Mouse (Mus musculus): ENCODE measurements around the gene Ldb3.
A peak's percentile ranks its signal among the peaks of the same experiment; 100 is the strongest.

Gene Ldb3

DNA sequence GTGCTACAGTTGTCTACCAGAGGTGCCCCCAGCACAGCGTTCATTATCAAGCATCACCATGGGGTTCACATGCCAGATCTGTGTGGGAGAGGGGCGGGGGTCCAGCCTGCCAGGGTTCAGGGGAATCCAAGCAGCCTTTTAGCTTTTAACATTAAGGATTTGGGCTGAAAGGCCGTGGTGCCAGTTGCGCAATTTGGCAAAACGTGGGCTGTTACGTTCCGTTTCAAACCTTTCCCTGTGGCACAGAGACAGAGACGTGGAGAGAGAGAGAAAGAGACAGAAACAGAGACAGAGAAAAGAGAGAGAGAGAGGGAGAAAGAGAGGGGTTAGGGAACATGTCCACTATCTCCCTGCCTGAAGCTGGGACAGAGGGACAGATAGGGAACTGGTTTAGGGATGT is 26.8 kb downstream of the Ldb3 start:
- no peak for DNase-seq (ENCODE audit: low spot score in 2 of 2)

DNA sequence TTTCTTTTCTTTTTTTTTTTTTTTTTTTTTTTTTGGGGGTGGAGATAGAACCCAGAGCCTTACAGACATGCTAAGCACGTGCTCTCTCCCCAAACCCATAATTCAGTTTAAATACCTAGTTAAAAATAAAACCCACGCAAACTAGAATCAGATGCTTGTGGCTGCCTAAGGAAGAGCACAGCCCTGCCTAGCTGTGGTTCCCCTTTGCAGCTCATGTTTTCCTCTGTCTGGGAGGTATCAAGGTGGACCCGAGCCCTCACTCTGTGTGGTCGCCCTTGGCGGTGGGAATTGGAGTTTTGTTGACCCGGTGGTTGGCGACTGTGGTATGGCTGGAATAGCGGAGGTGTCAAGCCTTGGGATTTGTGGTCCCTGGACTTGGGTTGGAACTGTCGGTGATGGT is 29.5 kb downstream of the Ldb3 start:
- DNase-seq (ENCODE audit: low spot score in 2 of 2), result no peak

DNA sequence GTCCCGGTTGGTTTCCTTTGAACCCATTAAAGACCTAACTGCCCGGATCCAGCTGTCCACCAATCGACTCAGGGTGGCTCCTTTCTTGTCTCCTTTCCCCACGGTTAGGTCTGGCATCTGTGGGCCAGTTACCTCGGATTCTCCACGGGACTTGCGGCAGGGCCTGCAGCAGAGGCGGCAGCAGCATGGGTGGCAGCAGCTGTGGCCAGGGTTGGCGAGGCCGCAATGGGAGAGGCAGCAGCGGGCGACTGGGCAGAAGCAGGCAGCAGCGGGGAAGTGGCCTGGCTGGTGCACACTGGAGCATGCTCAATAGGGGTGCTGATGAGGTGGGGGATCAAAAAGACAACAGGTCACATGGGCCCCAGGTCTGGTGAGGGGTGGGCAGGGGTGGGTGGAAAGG is 33.3 kb downstream of the Ldb3 start:
- DNase-seq (ENCODE audit: low spot score in 2 of 2), result no peak

DNA sequence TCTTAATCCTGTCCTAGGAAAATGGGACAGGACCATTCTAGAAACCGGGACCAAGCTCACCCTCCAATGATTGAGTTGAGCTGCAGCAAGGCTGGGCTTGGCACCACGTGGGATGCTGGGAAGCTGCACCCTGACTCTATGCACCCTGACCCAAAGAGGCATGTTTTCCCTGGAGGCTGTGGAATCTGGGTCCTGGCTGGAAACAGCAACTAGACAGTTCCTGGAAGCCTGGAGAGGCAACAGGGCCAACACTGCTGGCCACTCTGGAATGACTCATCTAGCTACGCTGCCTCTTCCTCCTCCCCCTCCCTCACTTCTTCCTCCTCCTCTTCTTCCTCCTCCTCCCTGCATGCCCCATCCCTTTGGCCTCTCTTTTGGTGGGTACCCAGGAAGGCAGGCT is 34.4 kb downstream of the Ldb3 start:
- no peak for DNase-seq (ENCODE audit: low spot score in 2 of 2)

DNA sequence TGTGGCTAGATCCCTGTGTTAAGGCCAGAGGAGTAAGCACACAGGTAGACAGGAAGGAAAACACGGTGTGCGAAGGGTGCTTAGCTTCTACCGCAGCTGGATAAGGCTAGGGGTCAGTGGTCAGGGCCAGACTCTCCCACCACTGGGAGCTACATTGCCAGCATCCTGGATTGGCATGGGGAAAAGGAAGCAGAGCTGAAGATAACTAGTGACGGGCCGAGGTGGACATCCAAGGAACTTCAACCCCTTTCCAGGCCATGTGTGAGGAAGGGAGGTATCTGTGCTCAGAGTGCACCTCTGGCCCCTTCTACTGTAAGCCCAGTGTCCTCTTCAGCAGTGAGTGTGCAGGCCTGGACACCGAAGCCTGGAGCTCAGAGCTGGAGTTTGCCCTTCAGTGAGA is 35.0 kb downstream of the Ldb3 start:
- no peak for DNase-seq (ENCODE audit: low spot score in 2 of 2)

DNA sequence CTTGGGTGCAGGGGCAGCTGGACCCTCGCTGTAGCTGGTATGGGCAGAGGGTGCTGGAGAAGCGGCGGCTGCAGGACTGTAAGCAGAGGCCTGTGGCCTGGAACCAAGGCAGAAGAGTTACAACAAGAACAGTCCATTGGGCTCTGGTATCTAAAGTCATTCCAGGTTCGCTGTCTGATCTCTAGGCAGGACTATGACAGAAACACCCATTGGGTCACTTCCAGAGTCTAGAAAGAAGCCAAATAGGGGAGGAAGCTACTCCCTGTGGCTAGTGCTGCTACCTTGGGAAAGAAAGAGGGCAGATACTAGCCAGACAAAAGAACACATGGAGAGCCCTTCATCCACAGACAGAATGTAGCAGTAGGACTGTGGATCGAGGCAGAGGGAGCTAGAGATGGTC is 36.3 kb downstream of the Ldb3 start:
- no peak for DNase-seq (ENCODE audit: low spot score in 2 of 2)

DNA sequence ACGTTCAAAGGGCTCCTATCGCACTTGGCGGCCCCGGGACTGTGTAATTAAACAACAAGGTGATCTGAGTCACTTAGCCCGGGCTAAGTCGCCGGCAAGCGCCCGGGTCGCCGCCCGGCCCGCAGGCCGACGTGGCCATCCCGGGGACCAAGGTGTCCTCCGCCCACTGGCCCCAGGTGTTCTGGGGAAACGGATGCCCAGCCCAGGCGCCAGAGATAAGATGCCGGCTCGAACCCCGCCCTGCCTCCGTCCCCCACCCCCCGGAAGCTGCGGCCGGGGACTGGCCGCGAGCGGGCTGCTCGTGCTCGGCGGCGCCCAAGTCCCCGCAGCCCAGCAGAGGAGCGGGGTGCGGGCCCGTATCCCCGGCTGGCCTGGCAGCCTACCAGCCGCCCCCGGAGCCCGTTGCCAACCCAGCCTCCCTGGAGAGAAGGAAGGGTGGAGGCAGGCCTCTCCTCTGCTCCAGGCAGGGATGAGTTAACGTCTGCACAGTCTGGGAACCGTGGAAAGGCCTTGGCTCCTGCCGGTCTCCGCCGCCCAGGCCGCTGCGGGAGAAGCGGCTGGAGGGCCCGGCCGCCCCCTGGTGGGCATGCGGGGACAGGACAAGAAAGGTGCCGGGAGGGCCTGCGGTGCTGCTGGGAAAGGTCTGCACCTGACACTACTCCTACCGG is 39.3 kb downstream of the Ldb3 start:
- peak; percentile 71 to 84 for DNase-seq (ENCODE audit: low spot score in 2 of 2)

DNA sequence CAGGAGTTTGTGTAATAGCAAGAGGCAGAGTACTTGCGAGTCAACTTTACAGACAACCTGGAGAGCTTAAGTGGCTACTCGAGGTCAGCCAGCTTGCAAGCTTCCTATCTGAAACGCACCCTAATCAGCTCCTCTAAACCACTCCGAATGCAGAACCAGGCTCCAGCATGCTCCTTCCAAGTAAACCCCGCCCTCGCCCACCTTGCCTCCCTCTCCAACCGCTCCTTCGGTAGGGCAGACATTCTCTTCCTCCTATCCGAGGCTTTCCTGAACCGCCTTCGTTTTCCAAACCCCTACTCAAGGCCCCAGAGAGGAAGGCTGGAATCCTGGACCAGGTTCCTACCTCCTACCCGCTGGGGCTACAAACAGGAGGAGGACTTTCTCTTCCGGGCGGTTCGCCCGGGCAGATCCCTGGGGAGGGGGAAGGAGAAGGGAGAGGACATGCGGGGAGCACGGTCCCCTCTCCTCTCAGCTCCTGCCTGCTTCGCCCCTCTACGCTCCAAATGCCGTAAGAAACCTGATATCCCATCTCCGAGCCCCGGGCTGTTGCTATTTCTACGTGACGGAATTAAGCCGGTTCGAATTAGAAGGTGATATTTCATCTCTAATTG is 40.0 kb downstream of the Ldb3 start:
- peak in 1 of 2 experiments; percentile 42 for DNase-seq (ENCODE audit: low spot score in 2 of 2)

DNA sequence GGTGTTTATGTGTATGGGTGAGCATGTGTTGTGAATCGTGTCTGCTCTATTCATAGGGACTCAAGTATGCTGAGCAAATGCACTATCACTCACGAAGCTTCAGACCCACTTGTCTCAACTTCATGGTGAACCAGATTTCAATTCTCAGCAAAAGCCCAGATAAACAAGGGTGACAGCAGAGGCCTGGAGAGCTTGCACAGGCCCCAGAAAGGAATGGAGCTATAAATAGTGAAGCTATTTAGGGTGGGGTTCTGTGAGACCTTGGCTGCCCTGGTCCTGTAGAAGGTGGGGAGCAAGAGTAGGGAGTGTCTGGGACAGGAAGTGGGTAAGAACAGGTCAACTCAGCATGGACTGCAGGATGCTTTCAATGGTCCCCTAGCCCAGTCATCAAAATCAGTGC is 43.9 kb downstream of the Ldb3 start:
- no peak for DNase-seq (ENCODE audit: low spot score in 2 of 2)

DNA sequence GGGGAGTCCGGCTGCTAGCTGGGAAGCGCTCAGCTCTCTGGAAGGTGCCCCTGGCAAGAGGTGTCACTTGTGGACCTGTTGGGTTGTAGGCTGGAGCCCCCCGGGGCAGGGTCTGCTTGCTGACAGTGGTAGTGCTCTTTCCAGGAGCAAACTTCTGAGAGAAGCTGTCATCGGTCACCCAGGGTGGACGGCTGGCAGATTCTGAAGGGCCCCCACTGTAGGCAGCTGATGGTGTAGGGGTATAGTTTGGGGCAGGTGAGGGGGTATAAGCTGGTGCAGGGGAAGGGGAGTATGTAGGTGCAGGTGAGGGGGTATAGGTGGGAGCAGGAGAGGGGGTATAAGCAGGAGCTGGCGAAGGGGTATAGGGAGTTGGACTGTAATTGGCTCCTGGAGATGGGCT is 44.5 kb downstream of the Ldb3 start:
- no peak for DNase-seq (ENCODE audit: low spot score in 2 of 2)

DNA sequence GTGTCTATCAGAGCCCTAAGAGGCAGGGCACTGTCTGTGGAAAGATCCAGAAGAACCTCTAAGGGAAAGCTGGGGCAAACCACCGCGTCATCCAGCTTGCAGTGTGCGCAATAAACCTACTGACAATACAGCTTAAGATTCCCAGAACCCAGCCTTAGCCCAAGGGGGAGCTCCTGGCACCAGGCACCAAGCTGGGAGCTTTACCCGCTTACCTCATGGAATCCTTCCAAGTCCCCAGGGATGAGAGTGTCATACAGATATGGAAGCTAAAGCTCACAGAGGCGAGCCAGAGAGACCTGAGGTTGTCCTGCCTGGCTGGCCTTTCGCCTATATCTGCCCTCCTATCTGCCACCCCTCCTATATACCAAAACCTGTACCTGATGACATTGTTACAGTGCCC is 44.9 kb downstream of the Ldb3 start:
- no peak for DNase-seq (ENCODE audit: low spot score in 2 of 2)

DNA sequence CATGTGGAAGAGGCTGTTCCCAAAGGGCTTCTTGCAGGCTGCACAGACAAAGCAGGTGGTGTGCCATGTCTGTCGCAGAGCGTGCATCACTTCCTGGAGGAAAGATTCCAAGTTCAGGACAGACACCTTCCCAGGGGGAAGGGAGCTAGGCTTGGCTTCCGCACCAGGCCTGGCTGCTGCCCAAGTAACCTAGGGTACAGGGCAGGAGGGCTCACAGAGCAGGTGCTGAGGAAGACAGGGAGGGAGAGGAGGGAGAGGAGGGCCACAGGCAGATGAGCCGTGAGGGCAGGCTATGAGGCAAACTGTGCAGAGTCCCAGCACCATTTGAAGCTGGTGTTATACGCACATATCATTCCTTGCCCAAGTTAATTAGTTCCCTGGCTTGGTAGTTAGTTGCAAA is 46.6 kb downstream of the Ldb3 start:
- no peak for DNase-seq (ENCODE audit: low spot score in 2 of 2)

DNA sequence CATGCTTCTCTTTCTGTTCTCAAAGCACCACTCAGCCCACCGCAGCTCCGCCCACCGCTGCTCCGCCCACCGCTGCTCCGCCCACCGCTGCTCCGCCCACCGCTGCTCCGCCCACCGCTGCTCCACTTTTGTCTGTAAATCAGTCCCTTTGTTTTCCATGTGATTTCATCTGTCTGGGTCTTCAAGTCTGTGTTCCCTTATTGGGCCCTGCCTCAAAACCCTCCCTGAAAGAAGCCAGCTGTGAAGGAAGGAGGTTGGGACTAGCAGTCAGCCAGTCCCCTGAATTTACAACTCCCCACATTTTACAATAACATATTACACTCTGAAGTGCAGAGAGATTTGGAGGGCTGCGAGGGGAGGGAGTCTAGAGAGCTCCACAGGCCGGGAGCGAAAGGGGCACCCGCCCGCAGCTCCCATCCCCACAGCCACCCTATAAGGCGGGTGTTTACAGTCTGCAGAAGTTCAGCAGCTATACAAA is 47.8 kb downstream of the Ldb3 start:
- DNase-seq (ENCODE audit: low spot score in 2 of 2), result peak in 1 of 2 experiments; percentile 27

DNA sequence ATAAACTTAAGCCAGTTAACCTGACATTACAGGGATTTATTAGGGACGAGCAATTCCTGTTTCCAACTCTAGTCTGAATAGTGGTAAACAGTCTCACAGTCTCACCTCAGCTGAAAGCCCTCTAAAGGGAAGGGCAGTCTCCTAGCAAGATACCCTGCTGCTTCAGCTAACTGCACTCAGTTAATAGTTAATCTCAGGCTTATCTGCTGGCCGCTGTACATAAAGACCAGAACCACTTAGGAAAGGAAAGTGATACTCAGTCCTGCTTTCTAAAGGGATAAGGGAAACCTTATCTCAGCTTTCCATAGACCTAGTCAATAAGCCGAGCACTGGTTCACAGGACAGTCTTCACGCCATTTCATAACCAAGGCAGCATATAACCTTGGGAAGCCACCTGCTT is 52.6 kb downstream of the Ldb3 start:
- no peak for DNase-seq (ENCODE audit: low spot score in 2 of 2)

DNA sequence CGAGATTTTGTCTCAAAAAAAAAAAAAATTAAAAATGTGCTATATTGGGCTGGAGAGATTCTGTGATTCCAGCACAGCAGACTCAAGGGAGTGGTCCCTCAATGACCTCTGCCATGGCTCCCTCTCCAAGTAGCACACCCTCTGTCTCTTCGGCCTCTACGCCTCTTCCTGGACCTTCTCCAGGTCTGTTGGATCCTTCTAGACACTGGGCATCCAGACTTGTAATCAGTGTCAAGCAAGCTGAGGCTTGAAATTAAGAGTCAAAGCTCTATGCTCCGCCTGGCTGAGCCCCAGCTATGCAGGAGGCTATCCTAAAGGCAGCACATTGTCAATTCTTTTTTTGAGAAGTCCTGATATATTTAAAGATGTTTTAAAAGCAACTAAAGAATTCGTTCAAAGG is 54.9 kb downstream of the Ldb3 start:
- no peak for DNase-seq (ENCODE audit: low spot score in 2 of 2)

DNA sequence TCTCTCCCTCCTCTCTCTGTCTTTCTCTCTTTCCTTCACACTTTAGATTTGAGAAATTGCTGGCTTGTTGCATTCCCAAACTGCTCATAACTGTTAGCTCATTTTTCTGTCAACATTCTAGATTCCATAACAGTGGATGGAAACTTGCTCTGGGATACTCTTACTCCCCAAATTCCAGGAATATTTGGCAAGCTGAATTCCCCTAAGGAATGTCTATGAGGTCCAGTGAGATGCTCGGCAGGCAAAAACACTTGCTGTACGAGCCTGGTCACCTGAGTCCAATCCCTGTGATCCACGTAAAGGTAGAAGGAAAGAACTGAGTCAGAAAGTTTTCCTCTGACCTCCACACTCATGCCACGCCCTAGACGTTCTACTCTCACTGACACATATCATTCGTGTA is 55.9 kb downstream of the Ldb3 start:
- DNase-seq (ENCODE audit: low spot score in 2 of 2), result no peak

DNA sequence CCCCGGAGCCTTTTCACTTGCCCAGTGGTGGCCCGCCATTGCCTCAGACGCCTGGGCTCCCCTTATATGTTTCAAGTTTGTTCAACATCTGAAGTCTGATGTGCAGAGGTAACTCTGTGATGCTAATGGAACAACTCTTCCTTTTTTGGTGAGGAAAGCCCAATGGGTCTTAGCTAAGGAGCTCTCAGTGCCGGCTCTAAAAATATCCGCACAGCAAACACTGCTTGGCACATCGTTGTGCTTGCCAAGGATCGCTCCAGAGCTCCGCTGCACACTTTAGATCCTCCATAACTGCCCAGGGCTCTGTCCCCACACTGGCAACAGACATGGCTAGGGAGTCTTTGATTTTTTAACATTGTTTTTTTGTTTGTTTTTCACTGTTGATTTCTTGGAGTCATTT is 59.7 kb downstream of the Ldb3 start:
- DNase-seq (ENCODE audit: low spot score in 2 of 2), result no peak

DNA sequence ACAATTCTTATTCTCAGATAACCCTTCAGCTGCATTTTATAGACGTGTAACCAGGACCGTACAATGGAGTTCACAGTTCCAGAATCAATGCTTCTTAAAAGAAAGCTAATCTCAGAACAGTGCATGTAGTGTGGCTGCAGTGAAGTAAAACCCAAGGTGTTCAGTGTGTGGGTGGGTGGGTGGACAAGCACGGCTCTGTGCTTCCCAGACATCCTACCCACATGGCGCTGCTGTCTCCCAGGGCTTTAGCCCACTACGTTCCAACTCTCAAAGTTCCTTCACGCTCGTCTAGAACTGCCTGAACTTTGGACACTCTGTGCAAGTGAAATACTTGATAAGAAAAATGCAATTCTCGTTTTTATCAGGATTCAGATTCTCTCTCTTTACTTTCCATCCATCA is 65.8 kb downstream of the Ldb3 start, which contains the start of gene 9230112D13Rik:
TSS of gene 9230112D13Rik (minus strand) at position 101 of the 400 bp plus-strand sequence.
- DNase-seq (ENCODE audit: low spot score in 2 of 2), result no peak

DNA sequence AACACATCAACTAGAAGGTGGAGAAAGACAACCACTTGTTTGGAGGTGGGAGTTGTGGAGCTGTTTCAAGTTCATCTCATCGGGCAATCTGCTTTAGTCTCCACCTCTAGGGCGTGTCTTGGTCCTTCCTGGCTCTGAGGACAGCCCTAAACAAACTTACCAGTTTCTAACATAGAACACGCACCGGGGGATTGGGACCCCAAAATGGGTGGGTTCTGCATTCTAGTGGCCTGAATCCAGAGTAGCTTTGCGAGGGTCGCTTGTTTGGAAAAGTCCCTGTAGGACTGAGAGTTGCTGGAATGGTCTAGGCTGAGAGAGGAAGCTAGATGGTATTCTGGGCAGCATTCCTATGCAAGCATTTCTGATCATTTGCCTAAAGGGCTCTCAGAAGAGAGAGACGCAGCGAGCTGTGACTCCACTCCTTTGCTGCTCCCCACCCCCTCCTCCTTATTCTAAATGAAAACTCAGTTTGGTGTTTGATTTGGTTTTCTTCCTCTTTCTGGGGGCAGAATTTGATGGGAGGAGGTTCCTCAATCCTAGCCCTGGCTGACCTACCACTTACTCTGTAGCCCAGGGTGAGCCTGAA is 70.4 kb downstream of the Ldb3 start:
- DNase-seq (ENCODE audit: low spot score in 2 of 2), result no peak

DNA sequence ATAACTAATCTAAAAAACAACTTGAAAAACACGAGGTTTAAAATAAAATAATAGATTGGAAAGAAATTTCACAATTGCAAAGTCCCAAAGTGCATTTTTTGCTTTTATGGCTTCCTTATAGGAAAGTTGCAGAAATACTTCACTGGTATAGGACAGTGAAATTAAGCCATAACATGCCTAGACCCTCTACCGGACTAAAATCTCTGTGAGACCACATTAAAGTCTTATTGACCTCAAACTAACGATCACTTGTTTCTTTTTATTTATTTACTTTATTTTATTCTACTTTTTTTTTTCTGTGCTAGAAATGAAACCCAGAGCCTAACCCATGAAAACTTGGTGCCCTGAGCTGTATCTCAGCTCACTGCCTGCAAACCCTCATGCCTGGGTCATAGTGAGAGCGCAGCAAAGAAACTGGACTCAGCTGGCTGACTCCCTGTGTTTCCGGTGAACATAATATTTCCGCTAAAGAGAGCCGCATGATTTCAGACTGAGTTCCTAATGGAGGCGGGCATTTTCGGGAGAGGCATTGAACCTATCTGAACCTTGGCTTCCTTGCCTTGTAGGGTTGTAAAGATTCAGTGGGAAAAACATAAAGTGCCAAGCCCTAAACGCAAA is 71.4 kb downstream of the Ldb3 start:
- no peak for DNase-seq (ENCODE audit: low spot score in 2 of 2)

DNA sequence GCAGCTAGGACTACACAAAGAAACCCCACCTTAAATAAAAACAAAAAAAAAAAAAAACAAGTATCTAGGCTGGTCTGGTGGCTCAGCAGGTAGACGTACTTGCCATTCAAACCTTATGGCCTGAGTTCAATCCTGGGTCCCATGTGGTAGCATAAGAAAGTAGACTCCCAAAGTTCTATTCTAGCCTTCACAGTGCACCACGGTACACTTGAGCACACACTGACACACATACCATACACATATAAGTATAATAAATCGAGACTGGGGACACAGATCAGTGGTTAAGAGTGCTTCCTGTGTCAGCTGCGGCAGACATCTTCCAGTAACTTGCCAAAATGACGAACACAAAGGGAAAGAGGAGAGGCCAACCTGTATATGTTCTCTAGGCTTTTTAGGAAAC is 72.6 kb downstream of the Ldb3 start:
- no peak for DNase-seq (ENCODE audit: low spot score in 2 of 2)

DNA sequence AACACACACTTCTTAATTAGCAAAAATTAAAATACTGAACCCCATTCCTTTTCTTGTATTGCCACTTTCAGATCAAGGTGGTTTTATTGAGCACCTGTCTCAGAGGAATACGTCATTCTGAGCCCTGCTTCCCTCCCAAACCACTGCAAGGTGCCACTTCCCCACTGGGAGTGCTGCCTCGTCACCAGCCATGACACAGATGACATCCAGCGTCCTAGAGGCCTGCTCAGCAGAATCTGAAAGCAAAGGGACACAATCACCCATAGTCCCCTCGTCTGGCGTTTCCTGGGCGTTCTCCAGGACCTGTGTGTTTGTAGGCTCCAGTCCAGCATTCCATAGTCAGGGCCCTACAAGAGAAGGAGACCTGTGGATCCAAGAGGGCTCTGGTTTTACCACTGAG is 74.4 kb downstream of the Ldb3 start:
- no peak for DNase-seq (ENCODE audit: low spot score in 2 of 2)

DNA sequence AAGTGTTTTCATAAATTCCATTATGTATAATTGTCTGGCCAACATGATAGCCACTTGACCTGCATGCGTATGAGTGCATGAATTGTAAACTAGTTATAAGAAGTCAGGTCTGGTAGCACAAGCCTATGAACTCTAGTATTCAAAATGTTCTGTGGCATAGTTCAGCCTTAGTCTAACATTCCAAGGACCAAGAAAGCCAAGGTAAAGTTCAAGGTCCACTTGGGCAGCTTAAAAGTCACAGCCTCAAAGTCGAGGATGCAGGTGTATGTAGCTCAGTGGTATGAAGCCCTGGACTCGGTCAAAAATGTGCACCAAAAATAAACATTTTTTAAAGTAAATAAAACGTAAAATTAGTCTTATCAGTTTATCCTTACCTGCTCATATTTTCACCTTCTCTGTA is 75.9 kb downstream of the Ldb3 start:
- DNase-seq (ENCODE audit: low spot score in 2 of 2), result no peak

Measured in cerebellum, postnatal 4 days (tissue).